Mouse (Mus musculus): ENCODE data around the gene Edf1.

DNA sequence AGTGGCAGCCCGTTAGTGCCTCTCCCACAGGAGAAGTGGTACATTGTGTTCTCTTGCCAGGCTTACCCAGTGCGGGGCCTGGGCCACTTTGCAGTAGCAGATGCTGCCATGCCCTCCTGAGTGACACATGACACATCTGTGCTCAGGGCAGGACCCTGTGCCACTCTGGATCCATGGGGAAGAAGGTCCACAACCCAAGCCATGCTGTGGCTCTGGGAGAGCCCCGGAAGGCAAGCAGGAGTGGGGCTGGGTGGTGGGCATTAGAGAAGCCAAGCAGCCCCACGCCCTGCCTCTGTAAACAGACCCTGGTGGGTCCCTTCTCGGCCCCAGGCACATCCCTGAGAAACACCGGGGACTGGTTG, 25.5 kb downstream of the Edf1 start:
- TF ChIP-seq POLR2A (IDR thresholded peaks at IDR 0.05; ENCODE audit: low read depth, low read length), result no peak
- TF ChIP-seq CTCF (IDR thresholded peaks at IDR 0.05; ENCODE audit: borderline replicate concordance, insufficient read depth, low read length), result no peak
